ENCODE assay signal across 12 mouse cellular contexts in the genomic region with DNA sequence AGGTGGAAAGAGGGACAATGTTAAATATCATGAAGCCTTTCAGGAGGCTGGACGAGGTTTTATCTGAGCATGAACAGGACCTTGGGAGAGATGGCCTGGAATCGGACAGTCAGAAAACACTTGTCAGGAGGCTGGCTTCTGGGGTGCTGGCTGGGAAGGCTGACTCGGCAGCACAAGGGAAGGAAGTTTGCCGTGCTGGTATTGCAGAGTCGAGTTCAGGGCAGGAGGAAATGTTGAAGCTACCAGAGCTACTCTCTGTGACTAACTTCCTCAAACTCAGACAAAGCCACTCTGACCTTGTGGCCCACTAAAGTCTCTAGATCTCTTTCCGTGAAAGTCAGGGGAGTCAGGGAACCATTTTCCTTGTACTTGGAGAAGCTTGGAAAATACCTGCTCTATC.
DNase-seq lines count a peak whose midpoint lies in the region; ATAC-seq and TF ChIP-seq lines count a peak whose summit lies in the region.
"Had no signal": no experiment of that assay in that cellular context is flagged by ENCODE, and none has a peak within 500 bp of the region (broad histone marks: within the 10 kb centered on the region; RNA-seq: fewer than 3 reads in every experiment).

No protein-coding gene starts in this region.

- no peak overlapping the region for H3K4me2 ChIP-seq in liver, embryonic 11.5 days
- H3K4me2 ChIP-seq: neural tube, embryonic 12.5 days had no signal

- ATAC-seq in liver, embryonic 11.5 days (replicated peaks; ENCODE audit: low FRiP score): no peak
- ATAC-seq in monocyte, adult 5-6 weeks (replicated peaks; ENCODE audit: insufficient number of reproducible peaks, low FRiP score, low TSS enrichment, poor library complexity, severe bottlenecking): peak; percentile 82

- DNase-seq in layer of hippocampus, adult 9-11 months: peak; percentile 65
- DNase-seq in layer of hippocampus, adult 8-10 months (ENCODE audit: low spot score in 2 of 2): no peak
- no peak for DNase-seq in liver, embryonic 11.5 days (ENCODE audit: low spot score)
- no peak for DNase-seq in gastrocnemius, postnatal 25 days
- no peak for DNase-seq in ovary, postnatal 10 days (ENCODE audit: low spot score)
- DNase-seq: cerebellum, postnatal 25 days; kidney, postnatal 10 days; right cerebral cortex, postnatal 25 days; thymus, postnatal 14 days had no signal

- H3K9me3 ChIP-seq in liver, embryonic 11.5 days (ENCODE audit: control insufficient read depth, low read length): peaks cover 1% of the 10 kb centered on the region; the same call in 1 of the 2 replicates
- H3K9me3 ChIP-seq: neural tube, embryonic 12.5 days had no signal

- H3K9ac ChIP-seq in liver, embryonic 11.5 days (ENCODE audit: low read depth, low read length): no peak overlapping the region
- H3K9ac ChIP-seq: neural tube, embryonic 12.5 days had no signal

- peak overlapping the region; percentile 81 for H3K27ac ChIP-seq in bone marrow macrophage, adult 2 months (ENCODE audit: insufficient read depth, low read depth, low read length)
- peak overlapping the region; percentile 11; the same call in 1 of the 2 replicates for H3K27ac ChIP-seq in liver, embryonic 11.5 days (ENCODE audit: low read depth, low read length)
- H3K27ac ChIP-seq: neural tube, embryonic 12.5 days had no signal

- 48% methylated on average over 6 of the region's 6 CpGs for WGBS in liver, embryonic 11.5 days

- no peaks in the 10 kb centered on the region for H3K27me3 ChIP-seq in liver, embryonic 11.5 days (replicated peaks; ENCODE audit: control insufficient read depth, insufficient read depth, low read length)
- H3K27me3 ChIP-seq: neural tube, embryonic 12.5 days had no signal

- no peak overlapping the region for H3K4me3 ChIP-seq in bone marrow macrophage, adult 2 months (ENCODE audit: insufficient read depth, low read length)
- H3K4me3 ChIP-seq in liver, embryonic 11.5 days (ENCODE audit: low read depth, low read length): no peak overlapping the region
- H3K4me3 ChIP-seq: neural tube, embryonic 12.5 days had no signal

- TF ChIP-seq POLR2A in bone marrow macrophage, adult 2 months (IDR thresholded peaks at IDR 0.05; ENCODE audit: borderline replicate concordance, low read depth, low read length): no peak

- TF ChIP-seq CTCF in bone marrow macrophage, adult 2 months (IDR thresholded peaks at IDR 0.05; ENCODE audit: low read depth, low read length): no peak

- no peaks in the 10 kb centered on the region for H3K36me3 ChIP-seq in liver, embryonic 11.5 days (ENCODE audit: control insufficient read depth, insufficient read depth, low read length)
- H3K36me3 ChIP-seq: neural tube, embryonic 12.5 days had no signal

- H3K4me1 ChIP-seq in bone marrow macrophage, adult 2 months (ENCODE audit: control insufficient read depth, insufficient read depth, low read length): peaks cover 45% of the 10 kb centered on the region
- H3K4me1 ChIP-seq in liver, embryonic 11.5 days (replicated peaks; ENCODE audit: control insufficient read depth, insufficient read depth, low read length): no peaks in the 10 kb centered on the region
- H3K4me1 ChIP-seq: neural tube, embryonic 12.5 days had no signal
